Mouse (Mus musculus) midbrain, embryonic 14.5 days (tissue): Measurements from ENCODE around the gene Prune1. TPM values are rescaled to one million over a fixed set of nuclear protein-coding genes. Genes with fewer than 3 reads are reported as not detected.
A peak's percentile ranks its signal among the peaks of the same experiment; 100 is the strongest.

Source experiments
- ATAC-seq: fragments of 200-750 bp; cut with Nextera tagmentation; 2 replicates; pipeline ENCODE4 v1.8.0; 2017; ENCODE audit warnings: moderate number of reproducible peaks, moderate library complexity; ENCODE audit not compliant: low FRiP score, low TSS enrichment
- DNase-seq: peaks from one replicate; pipeline ENCODE4 v3.0.0-alpha.2; 2015
- H3K27ac ChIP-seq: fragments of 300-500 bp; sonication (generic); replicated peaks from 2 replicates; pipeline ENCODE4 v1.5.1; 2014; ENCODE audit warnings: mild to moderate bottlenecking, low read depth, low read length, moderate library complexity
- H3K27me3 ChIP-seq: fragments of 300-500 bp; sonication (generic); 2 replicates; pipeline ENCODE4 v1.6.1; 2014; ENCODE audit warnings: low read length, control low read depth, mixed read lengths; ENCODE audit not compliant: control insufficient read depth, insufficient read depth
- H3K36me3 ChIP-seq: fragments of 300-500 bp; sonication (generic); 2 replicates; pipeline ENCODE4 v1.6.1; 2014; ENCODE audit warnings: low read length, control low read depth; ENCODE audit not compliant: control insufficient read depth, insufficient read depth
- H3K4me1 ChIP-seq: fragments of 300-500 bp; sonication (generic); 2 replicates; pipeline ENCODE4 v1.6.1; 2014; ENCODE audit warnings: mild to moderate bottlenecking, antibody characterized with exemption, low read length, control low read depth; ENCODE audit not compliant: control insufficient read depth, insufficient read depth
- H3K4me2 ChIP-seq: fragments of 300-500 bp; sonication (generic); 2 replicates; pipeline ENCODE4 v1.6.1; 2014; ENCODE audit warnings: mild to moderate bottlenecking, low read length, moderate library complexity
- H3K4me3 ChIP-seq: fragments of 300-500 bp; sonication (generic); replicated peaks from 2 replicates; pipeline ENCODE4 v1.5.1; 2014; ENCODE audit warnings: low read depth, low read length
- H3K9ac ChIP-seq: fragments of 300-500 bp; sonication (generic); replicated peaks from 2 replicates; pipeline ENCODE4 v1.6.1; 2014; ENCODE audit warnings: mild to moderate bottlenecking, low read length, moderate library complexity
- H3K9me3 ChIP-seq: fragments of 300-500 bp; sonication (generic); 2 replicates; pipeline ENCODE4 v1.6.1; 2016; ENCODE audit warnings: low read length, control low read depth, mixed read lengths; ENCODE audit not compliant: control insufficient read depth
- WGBS: fragments of 180-500 bp; shearing (Covaris S2); extraction: QIAGEN DNeasy Blood & Tissue Kit; methylation state at CpG from one replicate; pipeline ENCODE4 v1.1.7; 2014; 5-methylcytosine and 5-hydroxymethylcytosine counted together
- polyA plus RNA-seq: library from polyadenylated mRNA; unstranded; fragments of >200 nt; fragmentation: Nextera tagmentation; extraction: Ambion mirVana; gene quantifications from 2 replicates; pipeline ENCODE4 v1.2.1, GENCODE M21; 2014

The Prune1 gene
- 59.4 TPM in 2 replicates for polyA plus RNA-seq

GRCm38 (mm10) chr3:95281216-95282126, at the start of gene Prune1, which contains the start of gene Mindy1:
Prune1 (minus strand) TSS chr3:95282076.
Mindy1 (plus strand) TSS chr3:95281345.
- H3K9me3 ChIP-seq = no peaks in the 10 kb centered on the region
- H3K27me3 ChIP-seq = no peaks in the 10 kb centered on the region
- peak within 1 kb of the TSS; percentile 76 for H3K9ac ChIP-seq
- H3K36me3 ChIP-seq = no peaks in the 10 kb centered on the region
- 1% methylated on average over 53 of the region's 53 CpGs for WGBS
- ATAC-seq (peak; percentile 92), DNase-seq (peak; percentile 99)
- H3K27ac ChIP-seq = peak within 1 kb of the TSS; percentile 94
- peak within 1 kb of the TSS; percentile 90 for H3K4me2 ChIP-seq
- peaks cover 28% of the 10 kb centered on the region for H3K4me1 ChIP-seq
- peak within 1 kb of the TSS; percentile 68 for H3K4me3 ChIP-seq

- ATAC-seq (no peak), DNase-seq (no peak)
- Histone ChIP-seq H3K9me3 (no peaks in the 10 kb centered on the region), H3K27me3 (no peaks in the 10 kb centered on the region), H3K4me1 (no peaks in the 10 kb centered on the region), H3K4me2 (no peak overlapping the region), H3K36me3 (peaks cover 84% of the 10 kb centered on the region), H3K9ac (no peak overlapping the region), H3K4me3 (no peak overlapping the region), H3K27ac (no peak overlapping the region)
- 88% methylated on average over 1 of the region's 1 CpGs for WGBS
Observed at GRCm38 (mm10) chr3:95331528-95331927, 49.7 kb upstream of the Prune1 start.

- ATAC-seq (no peak), DNase-seq (no peak)
- no peak overlapping the region for H3K27ac ChIP-seq
- peaks cover 86% of the 10 kb centered on the region for H3K36me3 ChIP-seq
- H3K27me3 ChIP-seq = no peaks in the 10 kb centered on the region
- no peak overlapping the region for H3K9ac ChIP-seq
- H3K9me3 ChIP-seq = no peaks in the 10 kb centered on the region
- no peak overlapping the region for H3K4me3 ChIP-seq
- H3K4me2 ChIP-seq = no peak overlapping the region
- WGBS = 98% methylated on average over 1 of the region's 1 CpGs
- H3K4me1 ChIP-seq = no peaks in the 10 kb centered on the region
Observed at GRCm38 (mm10) chr3:95328803-95329404, 47.0 kb upstream of the Prune1 start.

- Histone ChIP-seq H3K9ac (no peak overlapping the region), H3K4me3 (no peak overlapping the region), H3K27ac (no peak overlapping the region), H3K36me3 (peaks cover 95% of the 10 kb centered on the region), H3K9me3 (no peaks in the 10 kb centered on the region), H3K4me1 (no peaks in the 10 kb centered on the region), H3K4me2 (no peak overlapping the region), H3K27me3 (no peaks in the 10 kb centered on the region)
- ATAC-seq (no peak), DNase-seq (no peak)
- 95% methylated on average over 6 of the region's 6 CpGs for WGBS
Observed at GRCm38 (mm10) chr3:95324454-95325144, 42.7 kb upstream of the Prune1 start.

- ATAC-seq (no peak), DNase-seq (no peak)
- 97% methylated on average over 3 of the region's 3 CpGs for WGBS
Observed at GRCm38 (mm10) chr3:95323429-95323828, 41.6 kb upstream of the Prune1 start.

GRCm38 (mm10) chr3:95319701-95320625, 38.1 kb upstream of the Prune1 start:
- 77% methylated on average over 12 of the region's 12 CpGs for WGBS
- ATAC-seq (no peak), DNase-seq (no peak)
- Histone ChIP-seq H3K4me2 (no peak overlapping the region), H3K4me1 (peaks cover 15% of the 10 kb centered on the region), H3K27ac (no peak overlapping the region), H3K27me3 (no peaks in the 10 kb centered on the region), H3K9ac (no peak overlapping the region), H3K4me3 (no peak overlapping the region), H3K36me3 (peaks cover 52% of the 10 kb centered on the region), H3K9me3 (no peaks in the 10 kb centered on the region)

More at GRCm38 (mm10) chr3:95323429-95323828, 41.6 kb upstream of the Prune1 start:
- Histone ChIP-seq H3K27me3 (no peaks in the 10 kb centered on the region), H3K9me3 (no peaks in the 10 kb centered on the region), H3K4me1 (no peaks in the 10 kb centered on the region), H3K4me3 (no peak overlapping the region), H3K9ac (no peak overlapping the region), H3K36me3 (peaks cover 87% of the 10 kb centered on the region), H3K4me2 (no peak overlapping the region), H3K27ac (no peak overlapping the region)

- H3K9ac ChIP-seq = no peak overlapping the region
Observed at GRCm38 (mm10) chr3:95319110-95319509, 37.2 kb upstream of the Prune1 start.

GRCm38 (mm10) chr3:95318548-95318947, 36.7 kb upstream of the Prune1 start:
- Histone ChIP-seq H3K27me3 (no peaks in the 10 kb centered on the region), H3K4me1 (peaks cover 15% of the 10 kb centered on the region), H3K9me3 (no peaks in the 10 kb centered on the region), H3K9ac (no peak overlapping the region), H3K27ac (no peak overlapping the region), H3K36me3 (peaks cover 38% of the 10 kb centered on the region), H3K4me3 (no peak overlapping the region), H3K4me2 (no peak overlapping the region)
- WGBS = 40% methylated on average over 6 of the region's 6 CpGs
- ATAC-seq (no peak), DNase-seq (no peak)

More at GRCm38 (mm10) chr3:95319110-95319509, 37.2 kb upstream of the Prune1 start:
- Histone ChIP-seq H3K27ac (no peak overlapping the region), H3K27me3 (no peaks in the 10 kb centered on the region), H3K9me3 (no peaks in the 10 kb centered on the region), H3K36me3 (peaks cover 43% of the 10 kb centered on the region), H3K4me1 (peaks cover 15% of the 10 kb centered on the region), H3K4me3 (no peak overlapping the region), H3K4me2 (no peak overlapping the region)
- WGBS = 76% methylated on average over 2 of the region's 2 CpGs
- ATAC-seq (no peak), DNase-seq (no peak)
